ENCODE assay signal across 40 mouse cellular contexts in the genomic region with DNA sequence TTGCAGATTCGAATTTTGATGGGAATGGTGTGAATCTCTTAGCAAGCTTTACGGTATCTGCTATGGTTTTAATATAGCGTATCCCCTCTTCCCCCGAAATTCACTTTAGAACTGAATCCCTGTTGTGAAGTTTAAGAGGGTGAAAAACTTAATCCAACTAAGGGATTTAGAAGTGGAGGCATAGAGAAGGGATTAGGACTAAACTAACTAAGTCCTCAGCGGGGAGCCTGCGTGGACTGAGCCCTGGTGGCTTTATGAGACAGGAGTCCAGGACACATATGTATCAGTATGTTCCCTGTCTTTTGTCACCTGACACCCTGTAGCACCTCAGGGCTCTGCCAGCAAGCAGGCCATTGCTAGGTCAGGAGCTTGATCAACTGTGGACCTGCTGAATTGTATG. TPM values are rescaled to one million over a fixed set of nuclear protein-coding genes. Genes with fewer than 3 reads are reported as not detected.
"Had no signal": no experiment of that assay in that cellular context is flagged by ENCODE, and none has a peak within 500 bp of the region (broad histone marks: within the 10 kb centered on the region; RNA-seq: fewer than 3 reads in every experiment).

No protein-coding gene starts in this region.

- H3K27ac ChIP-seq: heart, embryonic 10.5 days; heart, embryonic 13.5 days; heart, embryonic 15.5 days; hindbrain, embryonic 13.5 days; hindbrain, embryonic 15.5 days; hindbrain, postnatal 0 days; kidney, embryonic 15.5 days; kidney, postnatal 0 days; limb, embryonic 13.5 days; limb, embryonic 15.5 days had no signal

- DNase-seq: gastrocnemius, postnatal 14 days; gastrocnemius, postnatal 36 days; heart, adult 18-20 months; heart, postnatal 14 days; heart, postnatal 36 days; kidney, adult 11 months; kidney, adult 2 months; kidney, adult 9 months; kidney, postnatal 14 days; kidney, postnatal 36 days; layer of hippocampus, postnatal 36 days; left cerebral cortex, postnatal 4 days had no signal

- H3K4me3 ChIP-seq: heart, embryonic 10.5 days; heart, embryonic 13.5 days; heart, embryonic 15.5 days; hindbrain, embryonic 13.5 days; hindbrain, embryonic 15.5 days; kidney, embryonic 15.5 days; limb, embryonic 13.5 days; limb, embryonic 15.5 days had no signal

RNA-seq across cellular contexts. Expression of a gene that starts 42.9 kb away (rescaled TPM):
- total RNA-seq: gastrocnemius, adult 18-20 months; gastrocnemius, adult 8-10 months; gastrocnemius, postnatal 14 days; gastrocnemius, postnatal 36 days; heart, adult 18-20 months; heart, adult 8-10 months; heart, postnatal 14 days; heart, postnatal 36 days; hematopoietic stem cell, adult 5-6 weeks; hindbrain, postnatal 0 days; layer of hippocampus, adult 18-20 months; layer of hippocampus, postnatal 14 days; layer of hippocampus, postnatal 36 days; left cerebral cortex, adult 18-20 months; left cerebral cortex, adult 8-10 months; left cerebral cortex, postnatal 10 days; left cerebral cortex, postnatal 25 days; left cerebral cortex, postnatal 4 days; liver, adult 2 months had no signal
- polyA plus RNA-seq: forebrain, embryonic 16.5 days; heart, embryonic 10.5 days; heart, embryonic 13.5 days; heart, embryonic 15.5 days; heart, postnatal 0 days; hindbrain, embryonic 11.5 days; hindbrain, embryonic 13.5 days; hindbrain, embryonic 15.5 days; hindbrain, postnatal 0 days; intestine, embryonic 14.5 days; intestine, embryonic 16.5 days; kidney, adult 2 months; kidney, embryonic 15.5 days; large intestine, adult 2 months; limb, embryonic 11.5 days; limb, embryonic 13.5 days; limb, embryonic 15.5 days; liver, adult 2 months had no signal
